Mouse (Mus musculus) frontal cortex, adult 2 months (tissue): ENCODE measurements around the gene Fam104a. TPM values are rescaled to one million over a fixed set of nuclear protein-coding genes. Genes with fewer than 3 reads are reported as not detected.
A peak's percentile ranks its signal among the peaks of the same experiment; 100 is the strongest.

ENCODE experiments used
- DNase-seq, 2 experiments: peaks; one replicate each; pipeline ENCODE4 v3.0.0; 2022; ENCODE audit warnings: low spot score in 1 of 2; ENCODE audit errors: extremely low spot score in 1 of 2
- polyA plus RNA-seq: library from polyadenylated mRNA; depleted of rRNA; stranded (reverse); fragments of >200 nt; gene quantifications from 2 replicates; pipeline ENCODE4 v1.2.3, GENCODE M21; 2012

Gene Fam104a
- polyA plus RNA-seq, 1 experiment: 27.9 TPM

- no peak for DNase-seq
These were observed 45.3 kb downstream of the Fam104a start for GRCm38 (mm10) chr11:113638680-113639079.

- no peak for DNase-seq
These were observed 49.2 kb downstream of the Fam104a start for GRCm38 (mm10) chr11:113634699-113635121.

- no peak for DNase-seq
These were observed 50.6 kb downstream of the Fam104a start for GRCm38 (mm10) chr11:113633398-113633797.

GRCm38 (mm10) chr11:113632303-113632702, 51.7 kb downstream of the Fam104a start:
- DNase-seq: no peak

- no peak for DNase-seq
These were observed 52.1 kb downstream of the Fam104a start for GRCm38 (mm10) chr11:113631862-113632261.

- DNase-seq: no peak
These were observed 52.7 kb downstream of the Fam104a start for GRCm38 (mm10) chr11:113631302-113631701.

- DNase-seq: peak in 1 of 2 experiments; percentile 40
These were observed 53.3 kb downstream of the Fam104a start for GRCm38 (mm10) chr11:113630642-113631041.

GRCm38 (mm10) chr11:113627785-113628184, 56.2 kb downstream of the Fam104a start:
- peak in 1 of 2 experiments; percentile 43 for DNase-seq

GRCm38 (mm10) chr11:113625437-113625836, 58.5 kb downstream of the Fam104a start:
- no peak for DNase-seq

- DNase-seq: no peak
These were observed 61.9 kb downstream of the Fam104a start for GRCm38 (mm10) chr11:113622028-113622427.

- no peak for DNase-seq
These were observed 63.0 kb downstream of the Fam104a start for GRCm38 (mm10) chr11:113621001-113621400.

GRCm38 (mm10) chr11:113619420-113620080, 64.4 kb downstream of the Fam104a start:
- DNase-seq: no peak

- DNase-seq: peak; percentile 56 to 79
These were observed 65.1 kb downstream of the Fam104a start, which contains the start of gene Sstr2 for GRCm38 (mm10) chr11:113618672-113619419. Gene Sstr2, plus strand, starts transcription at chr11:113619342.

- no peak for DNase-seq
These were observed 65.7 kb downstream of the Fam104a start for GRCm38 (mm10) chr11:113618303-113618671.

- peak; percentile 40 to 85 for DNase-seq
These were observed 66.6 kb downstream of the Fam104a start for GRCm38 (mm10) chr11:113617132-113617911.

GRCm38 (mm10) chr11:113614476-113614875, 69.5 kb downstream of the Fam104a start:
- no peak for DNase-seq

- DNase-seq: peak; percentile 34 to 72
These were observed 72.0 kb downstream of the Fam104a start for GRCm38 (mm10) chr11:113611664-113612611.
